Mouse (Mus musculus) intestine, embryonic 14.5 days (tissue): ENCODE measurements around the gene Rnasel. TPM values are rescaled to one million over a fixed set of nuclear protein-coding genes. Genes with fewer than 3 reads are reported as not detected.

ENCODE experiments used
- ATAC-seq: fragments of 200-750 bp; cut with Nextera tagmentation; replicated peaks from 2 replicates; pipeline ENCODE4 v1.8.0; 2017; ENCODE audit warnings: low read depth, moderate number of reproducible peaks, moderate TSS enrichment, moderate library complexity; ENCODE audit not compliant: low FRiP score, low TSS enrichment
- DNase-seq: peaks from one replicate; pipeline ENCODE4 v3.0.0-alpha.2; 2018; ENCODE audit warnings: low spot score
- H3K27ac ChIP-seq: fragments of 300-500 bp; sonication (generic); 2 replicates; pipeline ENCODE4 v1.5.1; 2014; ENCODE audit warnings: low read depth, mild to moderate bottlenecking, control low read depth
- H3K27me3 ChIP-seq: fragments of 300-500 bp; sonication (generic); replicated peaks from 2 replicates; pipeline ENCODE4 v1.6.1; 2014; ENCODE audit warnings: low read length, control low read depth; ENCODE audit not compliant: control insufficient read depth, insufficient read depth
- H3K36me3 ChIP-seq: fragments of 300-500 bp; sonication (generic); 2 replicates; pipeline ENCODE4 v1.6.1; 2014; ENCODE audit warnings: low read length, control low read depth; ENCODE audit not compliant: control insufficient read depth, insufficient read depth
- H3K4me1 ChIP-seq: fragments of 300-500 bp; sonication (generic); replicated peaks from 2 replicates; pipeline ENCODE4 v1.6.1; 2014; ENCODE audit warnings: low read length, control low read depth, mixed read lengths; ENCODE audit not compliant: control insufficient read depth, insufficient read depth
- H3K4me2 ChIP-seq: fragments of 300-500 bp; sonication (generic); 2 replicates; pipeline ENCODE4 v1.6.1; 2014; ENCODE audit warnings: low read length
- H3K4me3 ChIP-seq: fragments of 300-500 bp; sonication (generic); 2 replicates; pipeline ENCODE4 v1.5.1; 2014; ENCODE audit warnings: low read depth, low read length, control low read depth, mixed read lengths
- H3K9ac ChIP-seq: fragments of 300-500 bp; sonication (generic); 2 replicates; pipeline ENCODE4 v1.6.1; 2014; ENCODE audit warnings: mild to moderate bottlenecking, low read length
- H3K9me3 ChIP-seq: fragments of 300-500 bp; sonication (generic); 2 replicates; pipeline ENCODE4 v1.6.1; 2016; ENCODE audit warnings: low read length, control low read depth; ENCODE audit not compliant: control insufficient read depth
- WGBS: fragments of 180-500 bp; shearing (Covaris S2); extraction: QIAGEN DNeasy Blood & Tissue Kit; methylation state at CpG from one replicate; pipeline ENCODE4 v1.1.7; 2014; 5-methylcytosine and 5-hydroxymethylcytosine counted together
- polyA plus RNA-seq: library from polyadenylated mRNA; unstranded; fragments of >200 nt; fragmentation: Nextera tagmentation; extraction: Ambion mirVana; gene quantifications from 2 replicates; pipeline ENCODE4 v1.2.1, GENCODE M21; 2014

Gene Rnasel
- 15.8 and 18.7 TPM in 2 replicates for polyA plus RNA-seq

GRCm38 (mm10) chr1:153749211-153749801, at the start of gene Rnasel:
Gene Rnasel, plus strand, starts transcription at chr1:153749426.
- Histone ChIP-seq H3K4me3 (peak within 1 kb of the TSS; percentile 30), H3K9ac (peak within 1 kb of the TSS; percentile 54), H3K4me2 (peak within 1 kb of the TSS; percentile 60), H3K27me3 (no peaks in the 10 kb centered on the region), H3K4me1 (peaks cover 18% of the 10 kb centered on the region), H3K36me3 (no peaks in the 10 kb centered on the region), H3K27ac (peak within 1 kb of the TSS; percentile 78), H3K9me3 (no peaks in the 10 kb centered on the region)
- DNase-seq (peak; percentile 86), ATAC-seq (peak; percentile 50)
- 3% methylated on average over 18 of the region's 18 CpGs for WGBS

- DNase-seq (no peak), ATAC-seq (no peak)
- 75% methylated on average over 11 of the region's 11 CpGs for WGBS
- Histone ChIP-seq H3K4me1 (peaks cover 4% of the 10 kb centered on the region; the same call in 1 of the 2 replicates), H3K9ac (no peak overlapping the region), H3K4me2 (no peak overlapping the region), H3K4me3 (no peak overlapping the region), H3K27me3 (0 out of 2 replicates have a peak, but pooled peaks cover 5% of the 10 kb centered on the region), H3K36me3 (no peaks in the 10 kb centered on the region), H3K9me3 (no peaks in the 10 kb centered on the region), H3K27ac (no peak overlapping the region)
Observed at GRCm38 (mm10) chr1:153700448-153701063, 48.7 kb upstream of the Rnasel start.

- DNase-seq = no peak
- Histone ChIP-seq H3K4me2 (no peak overlapping the region), H3K9me3 (no peaks in the 10 kb centered on the region), H3K36me3 (no peaks in the 10 kb centered on the region), H3K4me3 (no peak overlapping the region), H3K27me3 (0 out of 2 replicates have a peak, but pooled peaks cover 5% of the 10 kb centered on the region), H3K9ac (no peak overlapping the region), H3K27ac (no peak overlapping the region), H3K4me1 (peaks cover 4% of the 10 kb centered on the region; the same call in 1 of the 2 replicates)
- no peak for ATAC-seq
- 87% methylated on average over 1 of the region's 1 CpGs for WGBS
Observed at GRCm38 (mm10) chr1:153701461-153701860, 47.8 kb upstream of the Rnasel start.

GRCm38 (mm10) chr1:153702166-153702852, 46.9 kb upstream of the Rnasel start:
- Histone ChIP-seq H3K4me3 (no peak overlapping the region), H3K9me3 (no peaks in the 10 kb centered on the region), H3K27me3 (0 out of 2 replicates have a peak, but pooled peaks cover 5% of the 10 kb centered on the region), H3K36me3 (no peaks in the 10 kb centered on the region), H3K4me2 (no peak overlapping the region), H3K4me1 (peaks cover 4% of the 10 kb centered on the region; the same call in 1 of the 2 replicates), H3K27ac (no peak overlapping the region), H3K9ac (no peak overlapping the region)
- ATAC-seq (no peak), DNase-seq (no peak)
- WGBS = 74% methylated on average over 8 of the region's 8 CpGs

- ATAC-seq (no peak), DNase-seq (no peak)
- 58% methylated on average over 8 of the region's 8 CpGs for WGBS
- Histone ChIP-seq H3K4me2 (no peak overlapping the region), H3K9me3 (no peaks in the 10 kb centered on the region), H3K4me1 (peaks cover 4% of the 10 kb centered on the region; the same call in 1 of the 2 replicates), H3K36me3 (no peaks in the 10 kb centered on the region), H3K4me3 (no peak overlapping the region), H3K27me3 (0 out of 2 replicates have a peak, but pooled peaks cover 5% of the 10 kb centered on the region), H3K9ac (no peak overlapping the region), H3K27ac (peak overlapping the region; percentile 25; the same call in 1 of the 2 replicates)
Observed at GRCm38 (mm10) chr1:153702853-153703410, 46.3 kb upstream of the Rnasel start.

GRCm38 (mm10) chr1:153703445-153703991, 45.7 kb upstream of the Rnasel start:
- H3K27ac ChIP-seq = 0 out of 2 replicates have a peak overlapping the region, but pooled peaks have one; percentile 9
- WGBS = 25% methylated on average over 12 of the region's 12 CpGs
- no peaks in the 10 kb centered on the region for H3K9me3 ChIP-seq
- peaks cover 4% of the 10 kb centered on the region; the same call in 1 of the 2 replicates for H3K4me1 ChIP-seq
- no peaks in the 10 kb centered on the region for H3K36me3 ChIP-seq
- DNase-seq (no peak), ATAC-seq (no peak)
- no peak overlapping the region for H3K4me2 ChIP-seq
- H3K27me3 ChIP-seq = 0 out of 2 replicates have a peak, but pooled peaks cover 5% of the 10 kb centered on the region
- H3K9ac ChIP-seq = no peak overlapping the region
- H3K4me3 ChIP-seq = no peak overlapping the region

GRCm38 (mm10) chr1:153704174-153704573, 45.1 kb upstream of the Rnasel start:
- H3K27me3 ChIP-seq = 0 out of 2 replicates have a peak, but pooled peaks cover 5% of the 10 kb centered on the region
- H3K4me3 ChIP-seq = no peak overlapping the region
- no peaks in the 10 kb centered on the region for H3K36me3 ChIP-seq
- ATAC-seq (0 out of 2 replicates have a peak, but pooled peaks have one; percentile 10), DNase-seq (no peak)
- 20% methylated on average over 7 of the region's 7 CpGs for WGBS
- H3K27ac ChIP-seq = 0 out of 2 replicates have a peak overlapping the region, but pooled peaks have one; percentile 9
- no peak overlapping the region for H3K4me2 ChIP-seq
- no peaks in the 10 kb centered on the region for H3K9me3 ChIP-seq
- H3K4me1 ChIP-seq = peaks cover 9% of the 10 kb centered on the region
- no peak overlapping the region for H3K9ac ChIP-seq

GRCm38 (mm10) chr1:153704996-153705395, 44.2 kb upstream of the Rnasel start:
- 38% methylated on average over 3 of the region's 3 CpGs for WGBS
- H3K27me3 ChIP-seq = 0 out of 2 replicates have a peak, but pooled peaks cover 5% of the 10 kb centered on the region
- no peaks in the 10 kb centered on the region for H3K9me3 ChIP-seq
- peaks cover 16% of the 10 kb centered on the region for H3K4me1 ChIP-seq
- DNase-seq = no peak
- H3K9ac ChIP-seq = no peak overlapping the region
- H3K27ac ChIP-seq = no peak overlapping the region
- H3K36me3 ChIP-seq = no peaks in the 10 kb centered on the region
- ATAC-seq = 0 out of 2 replicates have a peak, but pooled peaks have one; percentile 37
- H3K4me3 ChIP-seq = no peak overlapping the region
- H3K4me2 ChIP-seq = no peak overlapping the region
